Mouse (Mus musculus): Measurements from ENCODE around the gene Jade2.

Jade2 gene

DNA sequence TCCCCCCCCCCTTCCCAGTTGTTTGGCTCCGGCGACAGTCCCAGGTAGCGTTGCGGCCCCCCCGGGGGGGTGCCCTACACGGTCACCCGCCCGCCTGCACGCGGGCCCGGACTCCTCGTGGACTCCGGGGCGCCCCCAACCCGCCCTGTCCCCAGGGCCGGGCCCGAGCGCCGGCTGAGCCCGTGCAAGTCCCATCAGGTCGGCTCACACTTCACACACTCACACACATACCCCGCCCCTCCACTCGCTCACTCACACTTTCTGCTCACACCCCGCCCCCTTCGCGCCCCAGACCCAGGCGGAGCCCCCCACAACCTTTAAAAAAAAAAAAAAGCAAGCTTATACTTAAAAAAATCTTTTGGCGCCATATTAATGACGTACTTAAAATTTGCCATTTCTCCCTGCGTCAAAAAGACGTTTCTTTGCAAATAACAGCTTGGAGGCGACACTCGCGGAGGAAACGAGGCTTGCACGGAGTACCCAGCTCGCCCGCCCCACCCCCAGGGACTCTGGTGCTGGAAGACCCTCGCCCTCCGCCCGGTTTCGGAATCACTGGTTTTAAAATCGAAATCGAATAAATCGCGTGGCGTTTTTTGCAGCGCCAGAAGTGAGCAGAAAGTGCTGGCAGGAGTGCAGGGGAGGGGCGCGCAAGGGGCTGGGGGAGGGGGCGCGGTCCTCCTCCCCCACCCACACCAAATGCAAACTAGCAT, 520 bp upstream of the Jade2 start:
- no peak for DNase-seq (ENCODE audit: low read depth, low spot score)

- no peak for DNase-seq (ENCODE audit: low read depth, low spot score)
Measured at GRCm38 (mm10) chr11:51856616-51857080, 805 bp downstream of the Jade2 start.

DNA sequence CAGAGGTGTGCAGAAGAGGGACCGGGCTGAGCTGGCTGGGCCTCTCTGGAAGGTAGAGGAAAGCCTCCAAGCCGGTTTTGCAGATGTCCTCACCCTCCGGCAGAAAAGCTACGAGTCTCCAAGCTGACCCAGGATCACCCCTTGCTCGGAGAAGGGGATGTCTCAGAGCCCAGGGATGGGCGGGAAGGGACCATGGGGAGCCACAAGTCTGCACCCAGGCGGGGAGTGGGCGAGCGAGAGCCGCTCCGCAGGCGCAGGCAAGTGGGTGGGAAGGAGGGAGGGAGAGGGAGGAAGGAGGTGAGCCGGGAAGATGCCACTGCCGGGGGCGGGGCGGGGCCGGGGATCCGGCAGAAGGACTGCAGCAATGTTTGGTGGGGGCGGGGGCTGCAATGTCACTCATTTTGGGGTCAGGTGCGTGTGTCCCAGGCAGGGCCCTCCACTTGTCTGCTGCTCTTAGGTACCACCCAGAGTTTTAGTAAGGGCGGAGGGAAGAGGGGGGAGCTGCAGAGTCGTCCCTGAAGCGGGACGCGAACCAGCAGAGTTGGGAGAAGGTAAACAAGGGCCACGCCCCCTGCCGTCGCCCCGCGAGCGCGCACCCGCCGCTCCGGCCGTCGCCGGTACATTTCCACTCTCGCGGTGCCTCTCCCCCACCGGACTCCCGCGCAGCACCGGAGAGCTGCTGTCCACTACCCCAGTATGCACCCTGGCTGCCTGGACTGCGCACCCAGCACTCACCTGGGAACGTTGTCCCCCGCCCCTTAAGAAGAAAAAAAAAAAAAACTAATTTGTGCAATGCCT, 1.4 kb downstream of the Jade2 start:
- peak; percentile 74 for DNase-seq (ENCODE audit: low read depth, low spot score)

DNA sequence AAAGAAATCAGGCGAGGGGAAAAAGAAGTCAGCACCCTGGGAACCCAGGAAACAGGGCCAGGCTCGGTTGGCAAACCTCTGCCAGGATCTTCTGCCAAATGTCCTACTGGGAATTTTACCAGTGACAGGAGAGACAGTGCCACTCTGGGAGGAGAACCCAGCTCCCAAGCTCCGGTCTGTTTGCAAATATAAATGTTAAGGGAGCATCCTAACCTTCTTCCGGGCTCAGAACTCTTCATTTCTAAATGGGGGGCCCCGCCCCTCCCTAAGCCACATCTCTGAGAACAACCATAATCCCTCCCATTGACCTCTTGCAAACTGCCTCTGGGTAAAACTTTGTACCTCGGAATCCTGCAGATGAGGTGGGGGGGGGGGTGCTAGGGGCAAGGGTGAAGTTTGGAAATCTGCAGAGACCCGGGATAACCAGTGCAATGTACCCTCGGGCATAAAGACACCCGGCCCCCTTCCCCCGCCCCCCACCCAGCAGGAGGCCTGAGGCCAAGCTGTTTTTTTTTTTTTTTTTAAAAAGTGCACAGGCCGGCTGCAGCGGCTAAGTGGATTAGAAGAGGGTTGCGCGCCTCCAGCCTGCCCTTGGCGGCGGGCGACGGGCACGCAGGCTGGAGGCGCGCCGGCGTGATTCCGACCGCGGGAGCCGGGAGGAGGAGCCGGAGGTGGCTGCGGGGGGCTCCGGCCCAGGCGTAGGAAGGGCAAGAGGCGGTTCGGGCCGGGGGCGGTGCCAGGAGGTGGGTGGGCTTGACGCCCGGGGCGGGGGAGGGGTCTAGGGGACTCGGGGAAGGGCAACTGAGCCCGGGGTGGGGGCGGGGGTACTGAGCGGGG, 2.3 kb downstream of the Jade2 start:
- DNase-seq (ENCODE audit: low read depth, low spot score) = peak; percentile 87

GRCm38 (mm10) chr11:51852595-51852994, 4.9 kb downstream of the Jade2 start:
- no peak for DNase-seq (ENCODE audit: low read depth, low spot score)

DNA sequence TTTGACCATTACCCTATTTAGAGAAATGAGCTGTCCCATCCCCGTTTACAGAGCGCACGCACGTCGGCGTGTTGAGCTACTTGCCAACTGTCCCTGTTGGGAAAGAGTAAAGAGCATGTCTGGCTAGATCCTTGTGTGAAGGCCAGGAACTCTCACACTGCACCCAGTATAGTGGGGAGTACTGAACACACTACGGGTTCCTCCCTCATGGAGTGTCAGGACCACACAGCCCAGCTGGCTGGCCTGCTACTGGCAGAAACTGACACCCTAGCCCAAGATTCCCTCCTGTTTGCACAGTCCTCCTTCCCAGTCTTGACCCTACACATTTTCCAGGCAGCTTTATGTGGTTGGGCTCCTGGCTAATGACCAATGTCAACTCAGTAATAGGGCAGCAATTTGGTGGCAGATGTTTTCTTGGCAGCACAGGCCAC, 5.3 kb downstream of the Jade2 start:
- DNase-seq (ENCODE audit: low read depth, low spot score) = no peak

GRCm38 (mm10) chr11:51850741-51851330, 6.6 kb downstream of the Jade2 start:
- no peak for DNase-seq (ENCODE audit: low read depth, low spot score)

- no peak for DNase-seq (ENCODE audit: low read depth, low spot score)
Measured at GRCm38 (mm10) chr11:51848324-51848723, 9.1 kb downstream of the Jade2 start.

DNA sequence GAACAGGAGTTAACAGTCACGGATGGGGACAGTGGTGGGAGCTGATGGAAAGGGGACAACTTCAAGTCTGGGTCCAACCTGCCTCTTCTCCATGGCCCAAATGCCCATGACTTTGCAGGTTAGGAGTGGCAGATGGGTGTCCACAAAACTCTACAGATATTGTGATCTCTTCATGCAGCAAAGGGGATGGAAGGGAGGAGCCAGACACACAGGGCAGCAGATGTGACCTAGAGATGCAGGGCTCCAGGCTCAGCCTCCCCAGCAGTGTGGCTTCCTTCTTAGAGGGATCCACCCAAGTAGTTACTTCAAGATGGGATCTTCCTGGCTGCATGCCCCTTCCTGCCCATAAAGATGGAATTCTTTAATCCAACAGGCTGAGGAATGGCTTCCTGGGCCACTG, 9.6 kb downstream of the Jade2 start:
- no peak for DNase-seq (ENCODE audit: low read depth, low spot score)

DNA sequence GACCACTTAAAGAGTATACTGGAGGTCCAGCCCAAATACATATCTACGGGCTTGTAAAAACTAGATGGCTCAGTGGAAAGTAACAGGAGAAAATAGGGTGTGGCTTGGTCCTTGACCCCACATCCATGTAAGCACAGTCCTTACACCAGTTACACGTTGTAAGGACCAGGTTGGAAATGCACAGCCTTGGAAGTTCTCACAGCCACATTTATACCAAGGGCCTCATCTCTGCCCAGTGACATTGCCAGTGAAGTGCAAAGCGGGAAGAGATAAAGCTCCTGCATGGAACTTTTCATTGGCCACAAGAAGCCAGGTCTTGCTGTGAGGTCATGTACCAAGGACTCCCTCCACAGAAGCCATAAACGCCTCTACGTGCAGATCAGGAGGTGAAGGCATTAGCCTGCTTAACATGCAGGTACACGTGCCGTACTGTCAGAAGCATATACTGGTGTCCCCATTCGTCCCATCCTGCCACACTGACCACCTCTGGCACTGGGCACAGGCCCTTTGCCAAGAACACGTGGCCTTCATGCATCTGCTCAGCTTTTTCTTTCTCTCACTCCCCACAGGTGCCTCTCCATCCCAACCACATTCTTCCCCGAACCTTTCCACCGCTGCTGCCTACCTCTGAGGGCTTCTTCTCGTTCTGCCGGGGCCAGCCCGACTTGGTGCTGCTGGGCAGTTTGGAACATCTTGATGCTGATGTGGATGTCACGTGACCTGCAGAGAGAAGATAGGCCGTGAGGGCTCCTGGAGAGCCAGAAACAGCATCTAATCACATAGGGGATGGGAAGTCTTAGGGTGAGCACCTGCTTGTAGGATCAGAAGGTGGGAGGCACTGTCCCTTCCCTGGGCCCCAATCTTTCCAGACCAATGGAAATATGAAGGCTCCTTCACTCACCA, 11.2 kb downstream of the Jade2 start:
- DNase-seq (ENCODE audit: low read depth, low spot score) = no peak

DNA sequence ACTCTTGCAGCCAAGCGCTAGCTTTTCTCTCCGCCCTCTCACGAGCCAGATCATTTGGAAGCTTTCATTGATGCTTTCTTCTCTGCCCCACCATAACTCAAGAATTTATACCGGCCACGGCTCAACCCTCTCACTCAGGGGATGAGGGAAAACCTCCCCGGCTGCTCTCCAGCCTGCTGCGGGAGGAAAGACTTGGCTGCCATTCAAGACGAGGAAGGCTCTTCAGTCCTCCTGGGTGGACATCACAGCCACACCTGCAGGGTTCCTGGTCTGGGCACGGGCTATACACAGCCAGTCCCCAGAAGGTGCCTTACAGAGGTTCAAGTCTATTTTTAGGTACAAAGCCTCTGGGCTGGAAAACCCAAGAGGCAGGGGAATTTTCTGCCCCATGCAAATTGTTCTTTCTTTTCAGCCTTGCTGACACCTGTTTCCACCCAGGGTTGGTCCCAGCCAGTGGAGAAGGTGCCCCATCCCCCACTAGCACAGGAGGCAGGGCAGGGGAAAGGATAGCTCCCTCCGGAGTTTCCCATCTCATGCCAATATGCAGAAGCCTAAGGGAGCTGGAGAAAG, 12.8 kb downstream of the Jade2 start:
- DNase-seq (ENCODE audit: low read depth, low spot score) = no peak

GRCm38 (mm10) chr11:51843898-51844297, 13.6 kb downstream of the Jade2 start:
- DNase-seq (ENCODE audit: low read depth, low spot score) = no peak

DNA sequence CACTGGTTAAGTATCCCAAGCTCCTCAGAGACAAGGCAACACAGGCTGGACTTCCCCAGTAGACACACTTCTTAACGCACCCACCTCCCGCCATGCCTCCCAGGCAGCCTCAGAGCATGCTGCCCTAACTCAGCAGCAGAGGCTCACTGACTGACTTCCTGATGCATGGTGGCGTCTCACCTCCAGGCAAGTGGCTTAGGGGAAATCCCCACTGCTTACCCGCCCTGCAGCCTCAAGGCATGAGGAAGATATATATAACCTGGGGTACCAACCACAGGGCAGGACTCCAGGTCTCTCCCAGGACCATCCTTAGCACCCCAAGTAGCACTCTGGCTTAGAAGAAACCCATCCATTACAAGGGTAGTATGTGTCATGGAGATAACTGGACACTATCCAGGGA, 14.3 kb downstream of the Jade2 start:
- no peak for DNase-seq (ENCODE audit: low read depth, low spot score)

DNA sequence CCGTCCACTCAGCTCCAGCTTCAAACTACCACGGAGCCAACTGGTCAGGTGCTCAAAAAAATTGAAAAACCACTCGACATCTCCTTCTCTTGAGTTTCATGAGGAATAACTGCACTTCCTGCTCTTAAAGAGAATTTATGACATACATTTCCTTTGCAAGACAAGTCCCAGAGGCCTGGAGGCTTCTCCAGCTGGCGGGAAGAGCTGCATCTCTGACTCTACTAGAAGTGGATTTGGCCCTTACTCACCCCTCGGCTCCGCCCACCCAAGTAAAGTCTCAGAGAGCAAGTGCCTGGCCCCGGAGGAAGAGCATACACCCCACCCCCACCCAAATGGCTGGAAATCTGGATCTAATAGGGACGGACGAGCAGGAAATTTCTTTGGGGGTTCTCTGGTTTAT, 16.3 kb downstream of the Jade2 start:
- DNase-seq (ENCODE audit: low read depth, low spot score) = no peak

- no peak for DNase-seq (ENCODE audit: low read depth, low spot score)
Measured at GRCm38 (mm10) chr11:51840657-51841056, 16.8 kb downstream of the Jade2 start.

- DNase-seq (ENCODE audit: low read depth, low spot score) = no peak
Measured at GRCm38 (mm10) chr11:51839973-51840372, 17.5 kb downstream of the Jade2 start.

GRCm38 (mm10) chr11:51839106-51839505, 18.3 kb downstream of the Jade2 start:
- no peak for DNase-seq (ENCODE audit: low read depth, low spot score)

GRCm38 (mm10) chr11:51837164-51838153, 20.0 kb downstream of the Jade2 start:
- no peak for DNase-seq (ENCODE audit: low read depth, low spot score)

DNA sequence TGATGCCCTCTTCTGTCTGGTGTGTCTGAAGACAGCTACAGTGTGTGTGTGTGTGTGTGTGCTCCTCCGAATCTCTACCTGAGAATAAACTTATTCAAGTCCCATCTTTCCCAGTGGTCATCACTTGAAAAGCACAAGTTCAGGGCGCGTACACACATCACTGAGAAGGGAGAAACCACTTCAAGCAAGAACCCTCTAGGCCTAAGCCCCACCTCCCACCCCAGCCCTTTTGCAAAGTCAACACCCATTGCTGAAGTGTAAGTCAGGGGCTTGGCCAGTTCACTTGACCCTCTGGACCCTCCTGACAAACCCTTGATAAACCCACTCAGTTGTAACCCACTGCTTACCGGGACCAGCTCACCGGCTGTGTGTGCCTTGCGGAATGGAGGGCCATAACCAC, 20.9 kb downstream of the Jade2 start:
- no peak for DNase-seq (ENCODE audit: low read depth, low spot score)
